Mouse (Mus musculus) liver, embryonic 12.5 days (tissue): ENCODE data around the gene Eif3c. TPM values are rescaled to one million over a fixed set of nuclear protein-coding genes. Genes with fewer than 3 reads are reported as not detected.

Experiments used
- ATAC-seq: fragments of 200-750 bp; cut with Nextera tagmentation; 2 replicates; pipeline ENCODE4 v1.8.0; 2017; ENCODE audit warnings: moderate number of reproducible peaks, mild to moderate bottlenecking, moderate library complexity
- H3K27ac ChIP-seq: fragments of 300-500 bp; sonication (generic); 2 replicates; pipeline ENCODE4 v1.5.1; 2016; ENCODE audit warnings: mild to moderate bottlenecking
- H3K27me3 ChIP-seq: fragments of 300-500 bp; sonication (generic); replicated peaks from 2 replicates; pipeline ENCODE4 v1.6.1; 2016; ENCODE audit warnings: mild to moderate bottlenecking, moderate library complexity
- H3K36me3 ChIP-seq: fragments of 300-500 bp; sonication (generic); 2 replicates; pipeline ENCODE4 v1.6.1; 2016; ENCODE audit warnings: mild to moderate bottlenecking, moderate library complexity
- H3K4me1 ChIP-seq: fragments of 300-500 bp; sonication (generic); 2 replicates; pipeline ENCODE4 v1.6.1; 2016
- H3K4me2 ChIP-seq: fragments of 300-500 bp; sonication (generic); 2 replicates; pipeline ENCODE4 v1.6.1; 2016; ENCODE audit warnings: mild to moderate bottlenecking, moderate library complexity
- H3K4me3 ChIP-seq: fragments of 300-500 bp; sonication (generic); 2 replicates; pipeline ENCODE4 v1.5.1; 2016; ENCODE audit warnings: mild to moderate bottlenecking, moderate library complexity
- H3K9ac ChIP-seq: fragments of 300-500 bp; sonication (generic); 2 replicates; pipeline ENCODE4 v1.6.1; 2016; ENCODE audit warnings: mild to moderate bottlenecking, moderate library complexity
- H3K9me3 ChIP-seq: fragments of 300-500 bp; sonication (generic); replicated peaks from 2 replicates; pipeline ENCODE4 v1.6.1; 2016; ENCODE audit warnings: mild to moderate bottlenecking, moderate library complexity
- WGBS: fragments of 180-500 bp; shearing (Covaris S2); methylation state at CpG from one replicate; pipeline ENCODE4 v1.1.7; 2016; ENCODE audit not compliant: insufficient replicate concordance; 5-methylcytosine and 5-hydroxymethylcytosine counted together
- polyA plus RNA-seq: library from polyadenylated mRNA; unstranded; fragments of >200 nt; fragmentation: Nextera tagmentation; extraction: Ambion mirVana; gene quantifications from 2 replicates; pipeline ENCODE4 v1.2.1, GENCODE M21; 2016

Gene Eif3c
- polyA plus RNA-seq, 1 experiment from 2014 or later, result 164 TPM

DNA sequence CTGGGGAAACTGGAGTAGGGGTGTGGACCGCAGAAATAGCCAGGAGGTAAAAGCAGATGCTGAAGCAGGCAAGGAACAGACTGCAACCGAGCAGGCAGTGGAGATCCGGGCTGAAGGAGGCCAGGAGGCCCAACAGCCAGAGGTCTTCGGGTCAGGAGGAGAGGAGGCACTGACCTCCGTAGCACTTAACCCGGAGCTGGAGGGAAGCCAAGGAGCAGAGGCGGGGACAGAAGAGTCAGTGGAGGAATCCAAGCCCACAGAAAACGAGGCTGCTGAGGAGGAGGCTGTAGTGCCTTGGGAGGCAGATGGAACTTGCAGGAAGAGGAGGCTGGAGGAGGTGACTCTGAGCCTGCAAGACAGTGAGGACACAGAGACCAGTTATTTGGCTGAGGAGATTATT, 20.6 kb upstream of the Eif3c start:
- 63% methylated on average over 8 of the region's 8 CpGs for WGBS
- Histone ChIP-seq H3K9ac (no peak overlapping the region), H3K27me3 (peaks cover 20% of the 10 kb centered on the region), H3K4me1 (peaks cover 21% of the 10 kb centered on the region), H3K36me3 (no peaks in the 10 kb centered on the region), H3K4me3 (no peak overlapping the region), H3K9me3 (no peaks in the 10 kb centered on the region), H3K4me2 (no peak overlapping the region), H3K27ac (no peak overlapping the region)
- no peak for ATAC-seq

DNA sequence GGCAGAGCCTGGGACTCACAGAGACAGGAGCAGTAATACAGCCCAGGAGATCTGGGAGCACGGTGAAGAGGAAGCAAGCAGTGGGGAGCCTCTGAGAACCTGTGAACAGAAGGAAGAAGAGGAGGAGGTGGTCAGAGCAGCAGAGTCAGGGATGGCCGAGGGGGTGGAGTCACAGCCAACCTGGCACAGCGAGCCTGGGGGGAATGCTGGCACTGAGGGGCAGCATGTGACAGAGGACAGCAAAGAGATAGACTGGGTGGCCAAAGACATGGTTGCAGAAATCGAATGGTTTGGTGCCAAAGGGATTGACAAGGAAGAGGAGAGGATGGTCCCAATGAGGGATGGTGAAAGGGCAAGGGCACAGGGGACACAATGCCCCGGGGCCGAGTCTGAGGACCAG, 19.5 kb upstream of the Eif3c start, which contains the start of gene Cln3:
Gene Cln3, minus strand, starts transcription at position 101 of the 400 bp plus-strand sequence.
- H3K27me3 ChIP-seq, result peaks cover 17% of the 10 kb centered on the region
- H3K27ac ChIP-seq, result no peak within 1 kb of the TSS
- H3K9me3 ChIP-seq, result no peaks in the 10 kb centered on the region
- 58% methylated on average over 6 of the region's 6 CpGs for WGBS
- H3K4me3 ChIP-seq, result no peak within 1 kb of the TSS
- ATAC-seq, result no peak
- H3K4me2 ChIP-seq, result 0 out of 2 replicates have a peak within 1 kb of the TSS, but pooled peaks have one; percentile 87
- peaks cover 21% of the 10 kb centered on the region for H3K4me1 ChIP-seq
- no peaks in the 10 kb centered on the region for H3K36me3 ChIP-seq
- no peak within 1 kb of the TSS for H3K9ac ChIP-seq

DNA sequence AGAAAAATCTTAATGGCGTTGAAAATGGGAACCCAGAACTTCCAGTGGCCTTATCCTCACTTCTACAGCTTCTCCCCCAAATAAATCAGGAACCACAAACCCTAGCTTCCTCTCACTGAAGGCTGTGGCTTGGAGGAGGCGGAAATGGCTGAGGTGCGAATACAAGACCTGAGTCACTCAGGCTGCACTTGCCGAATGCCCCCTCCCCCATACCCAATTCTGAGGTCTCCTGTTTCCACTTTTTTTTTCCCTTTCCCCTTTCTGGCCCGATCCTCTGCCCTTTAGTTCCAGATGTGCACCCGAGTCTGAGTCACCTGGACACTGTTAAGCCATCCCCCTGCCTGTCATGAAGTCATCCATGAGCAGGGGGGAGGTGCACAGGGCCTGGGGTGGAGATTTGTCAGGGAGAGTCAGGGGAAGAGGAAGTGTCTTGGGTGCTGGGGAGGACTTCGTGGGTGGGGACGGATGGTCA, 18.3 kb upstream of the Eif3c start, which contains the start of gene Apobr:
Gene Apobr, plus strand, starts transcription at position 437 of the 472 bp plus-strand sequence.
- H3K9ac ChIP-seq, result peak within 1 kb of the TSS; percentile 71; the same call in 1 of the 2 replicates
- no peaks in the 10 kb centered on the region for H3K9me3 ChIP-seq
- H3K4me1 ChIP-seq, result peaks cover 21% of the 10 kb centered on the region
- 0 out of 2 replicates have a peak within 1 kb of the TSS, but pooled peaks have one; percentile 18 for H3K27ac ChIP-seq
- peaks cover 17% of the 10 kb centered on the region for H3K27me3 ChIP-seq
- no peak for ATAC-seq
- H3K4me3 ChIP-seq, result peak within 1 kb of the TSS; percentile 66
- 25% methylated on average over 8 of the region's 8 CpGs for WGBS
- H3K4me2 ChIP-seq, result peak within 1 kb of the TSS; percentile 87
- H3K36me3 ChIP-seq, result no peaks in the 10 kb centered on the region

DNA sequence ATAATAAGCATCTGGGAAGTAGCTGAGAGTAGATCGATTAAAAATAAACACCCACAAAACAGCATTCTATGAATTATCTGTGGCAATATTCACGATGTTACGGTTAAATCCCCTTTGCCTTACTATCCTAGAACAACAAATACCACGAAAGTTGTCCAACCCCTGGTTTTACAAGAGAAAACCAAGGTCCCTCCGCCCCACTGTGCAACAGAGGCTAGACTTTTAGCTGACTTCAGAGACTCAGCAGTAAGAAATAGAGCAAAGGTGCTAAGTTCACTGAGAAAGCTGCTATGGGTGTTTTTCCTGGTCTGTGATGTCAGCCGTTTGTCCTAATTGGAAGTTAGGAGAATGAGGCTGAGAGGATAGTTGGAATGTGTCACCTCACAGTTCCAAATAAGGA, 17.6 kb upstream of the Eif3c start:
- no peaks in the 10 kb centered on the region for H3K9me3 ChIP-seq
- peaks cover 21% of the 10 kb centered on the region for H3K4me1 ChIP-seq
- peak overlapping the region; percentile 71; the same call in 1 of the 2 replicates for H3K9ac ChIP-seq
- H3K4me3 ChIP-seq, result peak overlapping the region; percentile 66
- H3K27me3 ChIP-seq, result peaks cover 17% of the 10 kb centered on the region
- 0 out of 2 replicates have a peak, but pooled peaks cover 3% of the 10 kb centered on the region for H3K36me3 ChIP-seq
- no peak for ATAC-seq
- WGBS, result 42% methylated on average over 6 of the region's 6 CpGs
- peak overlapping the region; percentile 76 for H3K27ac ChIP-seq
- H3K4me2 ChIP-seq, result peak overlapping the region; percentile 87

DNA sequence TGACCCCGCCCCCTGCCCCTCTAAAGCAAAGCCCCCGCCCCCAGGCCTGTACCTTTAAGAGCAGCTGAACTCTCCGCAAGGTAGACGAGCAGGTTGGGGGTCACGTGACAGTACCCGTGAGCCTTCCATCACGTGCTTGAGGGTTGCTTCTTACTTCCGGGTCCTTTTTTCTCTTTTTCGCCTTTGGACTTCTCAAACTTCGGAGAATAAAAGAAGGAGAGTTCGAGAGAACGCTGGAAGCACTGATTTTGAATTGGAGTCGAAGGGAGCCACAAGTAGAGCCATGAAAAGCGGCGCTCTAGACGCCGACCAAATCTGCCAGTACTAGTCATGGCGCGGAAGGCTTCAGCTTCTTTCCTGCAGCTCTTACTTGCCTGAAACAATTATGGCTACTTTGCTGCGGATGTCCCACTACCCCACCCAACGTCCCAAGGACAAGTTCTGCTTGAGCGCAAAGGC, 17.1 kb upstream of the Eif3c start:
- WGBS, result under 1% methylated on average over 22 of the region's 22 CpGs
- no peaks in the 10 kb centered on the region for H3K9me3 ChIP-seq
- H3K27ac ChIP-seq, result peak overlapping the region; percentile 76
- H3K27me3 ChIP-seq, result peaks cover 17% of the 10 kb centered on the region
- H3K4me2 ChIP-seq, result peak overlapping the region; percentile 87
- H3K4me3 ChIP-seq, result peak overlapping the region; percentile 66
- H3K9ac ChIP-seq, result peak overlapping the region; percentile 71
- H3K4me1 ChIP-seq, result peaks cover 21% of the 10 kb centered on the region
- peak; percentile 79 for ATAC-seq
- 0 out of 2 replicates have a peak, but pooled peaks cover 5% of the 10 kb centered on the region for H3K36me3 ChIP-seq

DNA sequence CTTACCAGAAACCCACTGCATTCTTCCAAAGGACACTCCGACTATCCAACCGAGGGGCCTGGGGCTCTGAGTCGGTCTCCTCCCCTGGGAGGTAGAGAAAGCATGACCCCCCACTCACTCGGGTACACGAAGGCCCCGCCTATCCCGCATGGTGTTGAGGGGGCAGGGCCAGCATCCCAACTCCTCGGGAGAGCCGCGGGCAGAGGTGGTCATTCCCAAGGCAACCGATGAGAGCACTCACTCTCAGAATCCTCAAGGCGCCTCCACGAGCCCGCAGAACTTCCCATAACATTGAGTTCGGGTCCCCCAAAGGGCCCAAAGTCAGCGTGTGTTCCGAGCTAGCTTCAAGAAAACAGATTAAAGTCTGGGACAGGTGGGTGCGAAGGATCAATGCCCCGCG, 16.5 kb upstream of the Eif3c start:
- Histone ChIP-seq H3K4me1 (peaks cover 21% of the 10 kb centered on the region), H3K4me2 (peak overlapping the region; percentile 87), H3K27ac (peak overlapping the region; percentile 76; the same call in 1 of the 2 replicates), H3K4me3 (peak overlapping the region; percentile 66), H3K9ac (peak overlapping the region; percentile 71), H3K27me3 (peaks cover 17% of the 10 kb centered on the region), H3K9me3 (no peaks in the 10 kb centered on the region), H3K36me3 (0 out of 2 replicates have a peak, but pooled peaks cover 5% of the 10 kb centered on the region)
- ATAC-seq, result peak; percentile 53
- 6% methylated on average over 20 of the region's 20 CpGs for WGBS

DNA sequence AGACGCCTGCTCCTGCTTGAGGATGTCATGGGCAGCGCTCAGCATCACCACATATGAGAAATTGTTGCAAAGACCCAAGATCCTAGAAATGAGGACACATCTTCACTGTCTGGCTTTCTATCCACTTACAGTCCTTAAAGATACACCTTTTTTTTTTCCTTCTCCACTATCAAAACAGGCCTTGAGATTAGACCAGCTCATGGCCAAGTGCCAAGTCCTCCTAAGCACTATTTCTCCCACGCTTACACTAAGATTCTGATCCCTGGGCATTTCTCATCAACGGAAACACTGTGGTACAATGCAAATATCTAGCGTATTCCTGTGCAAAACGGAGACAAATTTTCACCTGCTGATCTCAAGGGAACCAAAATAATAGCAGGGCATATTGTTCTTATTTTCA, 15.4 kb upstream of the Eif3c start:
- no peak overlapping the region for H3K4me2 ChIP-seq

DNA sequence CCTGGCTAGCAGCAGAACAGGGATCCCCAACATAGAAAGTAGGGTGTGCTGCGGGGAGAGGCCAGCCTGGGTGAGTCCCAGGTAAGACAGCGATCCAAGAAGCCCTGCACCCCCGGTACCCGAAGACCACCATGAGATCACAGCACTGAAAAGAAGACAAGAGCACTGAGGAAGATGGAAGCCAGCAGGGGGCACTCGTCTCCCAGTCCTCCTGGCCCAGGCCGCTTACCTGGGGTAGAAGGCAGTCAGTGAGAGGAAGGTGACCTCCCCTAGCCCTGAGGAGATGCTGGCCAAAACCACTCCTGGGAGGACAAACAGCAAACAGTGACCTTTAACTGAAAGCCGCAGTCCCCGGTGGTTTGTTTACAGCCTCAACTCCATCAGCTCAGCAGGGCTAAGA, 13.0 kb upstream of the Eif3c start:
- 53% methylated on average over 8 of the region's 8 CpGs for WGBS
- no peak overlapping the region for H3K4me2 ChIP-seq

More for the DNA sequence above, 15.4 kb upstream of the Eif3c start:
- WGBS, result 81% methylated on average over 6 of the region's 6 CpGs
- peaks cover 17% of the 10 kb centered on the region for H3K27me3 ChIP-seq
- H3K27ac ChIP-seq, result no peak overlapping the region
- no peak overlapping the region for H3K9ac ChIP-seq
- H3K4me3 ChIP-seq, result no peak overlapping the region
- H3K36me3 ChIP-seq, result 0 out of 2 replicates have a peak, but pooled peaks cover 5% of the 10 kb centered on the region
- no peaks in the 10 kb centered on the region for H3K9me3 ChIP-seq
- no peak for ATAC-seq
- H3K4me1 ChIP-seq, result peaks cover 21% of the 10 kb centered on the region

DNA sequence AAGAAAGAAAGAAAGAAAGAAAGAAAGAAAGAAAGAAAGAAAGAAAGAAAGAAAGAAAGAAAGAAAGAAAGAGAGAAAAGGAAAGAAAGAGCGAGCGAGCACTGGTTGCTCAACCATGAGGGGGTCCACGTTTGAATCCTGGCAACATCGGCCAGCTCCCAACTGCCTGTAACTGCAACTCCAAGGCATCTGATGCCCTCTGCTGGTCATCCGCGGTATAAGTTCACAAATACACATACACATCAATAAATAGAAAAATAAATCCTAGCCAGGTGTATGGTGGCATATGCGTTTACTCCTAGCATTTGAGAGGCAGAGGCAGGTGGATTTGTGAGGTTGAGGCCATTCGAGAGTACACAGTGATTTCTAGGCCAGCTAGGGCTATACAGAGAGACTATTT, 10.7 kb upstream of the Eif3c start:
- Histone ChIP-seq H3K27me3 (no peaks in the 10 kb centered on the region), H3K4me3 (no peak overlapping the region), H3K9ac (no peak overlapping the region), H3K27ac (no peak overlapping the region), H3K9me3 (no peaks in the 10 kb centered on the region), H3K4me1 (0 out of 2 replicates have a peak, but pooled peaks cover 1% of the 10 kb centered on the region), H3K36me3 (peaks cover 26% of the 10 kb centered on the region), H3K4me2 (no peak overlapping the region)
- WGBS, result 41% methylated on average over 8 of the region's 8 CpGs
- ATAC-seq, result no peak

More for the DNA sequence above, 13.0 kb upstream of the Eif3c start:
- ATAC-seq, result no peak
- Histone ChIP-seq H3K27me3 (no peaks in the 10 kb centered on the region), H3K9me3 (no peaks in the 10 kb centered on the region), H3K4me3 (no peak overlapping the region), H3K27ac (no peak overlapping the region), H3K36me3 (peaks cover 14% of the 10 kb centered on the region), H3K4me1 (peaks cover 17% of the 10 kb centered on the region), H3K9ac (no peak overlapping the region)

DNA sequence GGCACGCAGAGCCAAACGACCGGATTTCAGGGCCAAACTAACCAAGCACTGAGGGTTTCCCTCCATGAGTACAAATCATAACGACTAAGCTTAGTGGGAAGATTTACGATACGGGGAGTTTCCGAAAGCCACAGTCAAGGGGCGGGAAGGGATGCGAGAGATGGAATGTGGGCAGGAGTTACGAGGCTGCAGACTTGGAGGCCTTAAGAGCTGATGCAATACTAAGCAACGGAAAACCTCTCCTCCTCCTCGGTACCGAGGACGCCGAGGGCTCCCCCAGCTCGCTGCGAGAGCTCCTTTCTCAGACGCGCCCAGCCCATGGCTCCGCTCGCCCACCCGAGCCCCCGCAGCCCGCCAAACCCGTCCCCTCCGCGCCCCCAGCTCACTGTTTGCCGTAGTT, 518 bp downstream of the Eif3c start:
- peak overlapping the region; percentile 73 for H3K4me2 ChIP-seq
- H3K9ac ChIP-seq, result peak overlapping the region; percentile 93
- peak overlapping the region; percentile 99 for H3K4me3 ChIP-seq
- H3K36me3 ChIP-seq, result peaks cover 43% of the 10 kb centered on the region
- H3K27ac ChIP-seq, result peak overlapping the region; percentile 82
- ATAC-seq, result no peak
- peaks cover 16% of the 10 kb centered on the region for H3K4me1 ChIP-seq
- H3K9me3 ChIP-seq, result no peaks in the 10 kb centered on the region
- no peaks in the 10 kb centered on the region for H3K27me3 ChIP-seq
- WGBS, result under 1% methylated on average over 28 of the region's 28 CpGs

DNA sequence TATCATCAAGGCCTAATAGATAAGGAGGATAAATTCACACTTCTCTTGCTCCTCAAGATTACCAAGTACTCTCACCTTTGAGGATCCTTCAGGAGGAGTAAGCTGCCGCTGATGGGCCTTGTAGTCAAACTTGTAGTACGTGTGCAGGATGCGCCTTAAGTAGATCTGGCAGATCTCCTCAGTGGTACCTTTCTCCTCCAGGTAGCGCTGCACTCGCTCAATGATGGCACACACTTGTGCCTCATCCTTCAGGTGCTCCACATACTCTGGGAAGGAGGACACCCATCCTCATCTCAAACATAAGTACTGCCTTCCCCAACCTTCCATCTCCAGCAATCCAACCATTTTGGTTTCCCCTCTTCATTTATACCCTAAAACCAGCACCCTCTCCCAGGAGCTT, 9.6 kb downstream of the Eif3c start:
- H3K4me2 ChIP-seq, result no peak overlapping the region
- no peak overlapping the region for H3K27ac ChIP-seq
- ATAC-seq, result no peak
- H3K4me3 ChIP-seq, result no peak overlapping the region
- no peak overlapping the region for H3K9ac ChIP-seq
- H3K36me3 ChIP-seq, result peaks cover 99% of the 10 kb centered on the region
- H3K27me3 ChIP-seq, result no peaks in the 10 kb centered on the region
- WGBS, result 94% methylated on average over 5 of the region's 5 CpGs
- no peaks in the 10 kb centered on the region for H3K4me1 ChIP-seq
- no peaks in the 10 kb centered on the region for H3K9me3 ChIP-seq

DNA sequence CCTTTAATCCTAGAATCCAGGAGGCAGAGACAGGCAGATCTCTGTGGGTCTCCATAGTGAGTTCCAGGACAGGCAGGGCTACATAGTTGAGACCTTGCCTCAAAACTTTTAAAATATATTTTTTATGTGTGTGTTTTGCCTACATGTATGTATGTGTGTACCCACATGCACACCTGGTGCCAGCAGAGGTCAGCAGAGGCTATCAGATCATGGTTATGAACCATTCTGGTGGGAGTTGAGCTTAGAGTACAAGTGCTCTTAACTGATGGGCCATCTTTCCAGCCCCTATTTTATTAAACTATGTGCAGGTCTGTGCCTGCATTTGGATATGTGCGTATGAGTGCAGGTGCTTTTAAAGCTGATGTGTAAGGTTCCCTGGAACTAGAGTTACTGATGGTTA, 11.4 kb downstream of the Eif3c start:
- Histone ChIP-seq H3K4me2 (no peak overlapping the region), H3K36me3 (peaks cover 99% of the 10 kb centered on the region), H3K4me1 (no peaks in the 10 kb centered on the region), H3K9ac (no peak overlapping the region), H3K9me3 (no peaks in the 10 kb centered on the region), H3K27ac (no peak overlapping the region; the same call in 1 of the 2 replicates), H3K27me3 (no peaks in the 10 kb centered on the region), H3K4me3 (no peak overlapping the region)
- no peak for ATAC-seq
- WGBS, result 70% methylated on average over 1 of the region's 1 CpGs
